Mouse (Mus musculus) kidney, adult 2 months (tissue): ENCODE measurements at regions not wholly inside any gene's neighbourhood (a gene's known extent, or its start where the extent isn't known, plus 50 kb on each side); places are given as distances from the start of the nearest gene placed in this dataset.

Source experiments
- CTCF ChIP-seq: fragments of 200-500 bp; conservative IDR thresholded peaks from 2 replicates; pipeline ENCODE4 v1.5.1; 2011; ENCODE audit warnings: low read depth, mild to moderate bottlenecking, control low read depth, low read length, moderate library complexity, mixed read lengths; ENCODE audit not compliant: insufficient read depth, insufficient read length
- POLR2A ChIP-seq: fragments of 200-500 bp; IDR thresholded peaks from one replicate; pipeline ENCODE4 v1.6.1; 2011; ENCODE audit warnings: low read depth, low read length, control low read depth

DNA sequence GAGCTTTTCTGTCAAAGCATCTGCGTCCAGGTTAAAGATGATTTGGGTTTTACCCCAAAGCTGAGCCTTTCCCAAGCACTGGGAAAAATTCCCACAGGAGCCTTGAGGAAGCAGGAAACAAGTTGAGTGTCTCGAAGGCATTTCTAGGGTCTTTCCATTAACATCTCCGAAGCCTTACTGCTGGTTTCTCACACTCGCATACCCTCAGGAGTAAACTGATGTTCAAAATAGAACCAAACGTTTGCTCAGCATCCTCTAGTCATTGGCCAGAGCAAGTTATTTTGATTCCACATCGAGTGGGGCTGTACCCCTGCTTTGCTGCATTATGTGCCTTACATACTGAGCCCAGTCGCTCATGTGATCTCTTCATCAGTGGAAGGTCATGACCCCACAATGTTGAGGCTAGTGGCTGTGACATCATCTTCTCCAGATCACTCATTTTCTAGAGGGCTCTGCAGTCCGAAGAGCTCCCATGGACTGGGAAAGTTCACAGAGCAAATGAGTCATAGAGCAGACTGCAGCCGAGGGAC lies 198.9 kb upstream of the Cxcl12 start:
- TF ChIP-seq CTCF: no peak
- TF ChIP-seq POLR2A: no peak
